Mouse (Mus musculus): ENCODE measurements around the gene Sirpa. TPM values are rescaled to one million over a fixed set of nuclear protein-coding genes. Genes with fewer than 3 reads are reported as not detected.

Sirpa gene
- total RNA-seq, 1 experiment: 6.5 TPM

DNA sequence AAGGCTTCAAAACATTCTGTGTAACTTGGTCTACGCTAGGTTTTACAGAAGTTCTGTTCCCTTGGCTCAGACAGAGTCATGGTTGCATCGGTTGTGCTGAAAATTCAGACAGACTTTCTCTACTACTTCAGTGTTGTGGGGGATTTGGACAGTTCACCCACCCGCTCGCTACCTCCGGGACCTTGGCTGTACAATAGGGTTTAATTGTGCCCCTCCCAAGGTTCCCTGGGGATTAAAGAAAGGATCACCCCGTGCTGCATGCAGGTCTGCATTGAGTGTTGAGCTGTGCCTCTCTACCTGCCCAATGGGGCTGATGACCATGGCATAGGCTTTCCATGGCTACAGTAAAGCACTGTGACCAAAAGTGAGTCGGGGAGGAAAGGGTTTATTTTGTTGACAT lies 39.7 kb downstream of the Sirpa start:
- H3K27ac ChIP-seq (ENCODE audit: insufficient read depth, low read depth, low read length, poor library complexity, severe bottlenecking): no peak overlapping the region
- no peaks in the 10 kb centered on the region for H3K9me3 ChIP-seq (ENCODE audit: control insufficient read depth, insufficient read depth, low read depth, low read length)
- H3K4me1 ChIP-seq (ENCODE audit: control insufficient read depth in 2 of 2, insufficient read depth in 2 of 2, low read length in 2 of 2, poor library complexity in 1 of 2): no peaks in the 10 kb centered on the region
- H3K4me3 ChIP-seq (ENCODE audit: insufficient read depth in 1 of 2, low read depth in 1 of 2, low read length in 2 of 2, poor library complexity in 1 of 2, severe bottlenecking in 1 of 2): no peak overlapping the region
- TF ChIP-seq ZC3H11A (IDR thresholded peaks at IDR 0.05; ENCODE audit: borderline replicate concordance, low read depth, low read length) (no peak), CHD2 (IDR thresholded peaks at IDR 0.05; ENCODE audit: low read depth, low read length) (no peak), HCFC1 (IDR thresholded peaks at IDR 0.05; ENCODE audit: borderline replicate concordance, insufficient read depth, low read length) (no peak), MAFK (IDR thresholded peaks at IDR 0.05; ENCODE audit: insufficient read depth, low read depth, low read length) (no peak), ZNF384 (IDR thresholded peaks at IDR 0.05; ENCODE audit: low read depth, low read length) (no peak)
- H3K9ac ChIP-seq (ENCODE audit: insufficient read depth, low read depth, low read length, poor library complexity, severe bottlenecking): no peak overlapping the region
- in situ Hi-C loops (cut with MboI; ENCODE audit: low sequenced_read_pairs in 2 of 2, unreplicated experiment in 2 of 2): no loop called here
- peaks cover 2% of the 10 kb centered on the region; the same call in 1 of the 2 replicates for H3K36me3 ChIP-seq (ENCODE audit: control insufficient read depth, insufficient read depth, low read length, poor library complexity, severe bottlenecking)
- no peak for DNase-seq (ENCODE audit: low read depth, low spot score)

- H3K36me3 ChIP-seq (ENCODE audit: control insufficient read depth, insufficient read depth, low read length, poor library complexity, severe bottlenecking): peaks cover 2% of the 10 kb centered on the region; the same call in 1 of the 2 replicates
- H3K27ac ChIP-seq (ENCODE audit: insufficient read depth, low read depth, low read length, poor library complexity, severe bottlenecking): no peak overlapping the region
- H3K9ac ChIP-seq (ENCODE audit: insufficient read depth, low read depth, low read length, poor library complexity, severe bottlenecking): no peak overlapping the region
- in situ Hi-C loops (cut with MboI; ENCODE audit: low sequenced_read_pairs in 2 of 2, unreplicated experiment in 2 of 2): no loop called here
- TF ChIP-seq MAFK (IDR thresholded peaks at IDR 0.05; ENCODE audit: insufficient read depth, low read depth, low read length): no peak
- TF ChIP-seq CHD2 (IDR thresholded peaks at IDR 0.05; ENCODE audit: low read depth, low read length): no peak
- TF ChIP-seq ZC3H11A (IDR thresholded peaks at IDR 0.05; ENCODE audit: borderline replicate concordance, low read depth, low read length): no peak
- no peaks in the 10 kb centered on the region for H3K4me1 ChIP-seq (ENCODE audit: control insufficient read depth in 2 of 2, insufficient read depth in 2 of 2, low read length in 2 of 2, poor library complexity in 1 of 2)
- DNase-seq (ENCODE audit: low read depth, low spot score): no peak
- no peaks in the 10 kb centered on the region for H3K9me3 ChIP-seq (ENCODE audit: control insufficient read depth, insufficient read depth, low read depth, low read length)
- H3K4me3 ChIP-seq (ENCODE audit: insufficient read depth in 1 of 2, low read depth in 1 of 2, low read length in 2 of 2, poor library complexity in 1 of 2, severe bottlenecking in 1 of 2): no peak overlapping the region
Observed at GRCm38 (mm10) chr2:129633077-129633732, 40.6 kb downstream of the Sirpa start.

DNA sequence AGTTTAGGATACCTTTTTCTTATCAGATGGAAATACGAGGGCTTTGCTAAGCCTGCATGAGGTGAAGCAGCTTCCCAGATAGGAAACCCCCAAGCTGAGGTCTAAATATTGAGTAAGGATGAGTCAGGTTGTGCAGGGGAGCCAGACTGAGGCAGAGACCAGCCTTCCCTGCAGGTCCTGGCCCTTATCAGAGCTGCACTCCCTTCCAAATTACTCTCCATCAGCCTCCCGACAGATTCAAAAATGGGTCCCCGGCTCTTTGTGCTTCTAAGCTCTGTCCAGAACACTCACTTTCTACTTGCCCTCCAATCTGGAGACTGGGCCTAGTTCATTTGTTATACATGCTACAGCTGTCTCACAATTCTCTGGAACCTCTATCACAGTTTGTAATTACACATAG lies 41.3 kb downstream of the Sirpa start:
- in situ Hi-C loops (cut with MboI; ENCODE audit: low sequenced_read_pairs in 2 of 2, unreplicated experiment in 2 of 2): no loop called here
- H3K4me3 ChIP-seq (ENCODE audit: insufficient read depth in 1 of 2, low read depth in 1 of 2, low read length in 2 of 2, poor library complexity in 1 of 2, severe bottlenecking in 1 of 2): no peak overlapping the region
- no peaks in the 10 kb centered on the region for H3K9me3 ChIP-seq (ENCODE audit: control insufficient read depth, insufficient read depth, low read depth, low read length)
- no peak for TF ChIP-seq CHD2 (IDR thresholded peaks at IDR 0.05; ENCODE audit: low read depth, low read length)
- no peak for TF ChIP-seq ZC3H11A (IDR thresholded peaks at IDR 0.05; ENCODE audit: borderline replicate concordance, low read depth, low read length)
- no peak for TF ChIP-seq MAFK (IDR thresholded peaks at IDR 0.05; ENCODE audit: insufficient read depth, low read depth, low read length)
- TF ChIP-seq ZNF384 (IDR thresholded peaks at IDR 0.05; ENCODE audit: low read depth, low read length): no peak
- TF ChIP-seq HCFC1 (IDR thresholded peaks at IDR 0.05; ENCODE audit: borderline replicate concordance, insufficient read depth, low read length): no peak
- H3K4me1 ChIP-seq (ENCODE audit: control insufficient read depth in 2 of 2, insufficient read depth in 2 of 2, low read length in 2 of 2, poor library complexity in 1 of 2): no peaks in the 10 kb centered on the region
- peaks cover 2% of the 10 kb centered on the region; the same call in 1 of the 2 replicates for H3K36me3 ChIP-seq (ENCODE audit: control insufficient read depth, insufficient read depth, low read length, poor library complexity, severe bottlenecking)
- H3K9ac ChIP-seq (ENCODE audit: insufficient read depth, low read depth, low read length, poor library complexity, severe bottlenecking): no peak overlapping the region
- H3K27ac ChIP-seq (ENCODE audit: insufficient read depth, low read depth, low read length, poor library complexity, severe bottlenecking): no peak overlapping the region
- no peak for DNase-seq (ENCODE audit: low read depth, low spot score)

DNA sequence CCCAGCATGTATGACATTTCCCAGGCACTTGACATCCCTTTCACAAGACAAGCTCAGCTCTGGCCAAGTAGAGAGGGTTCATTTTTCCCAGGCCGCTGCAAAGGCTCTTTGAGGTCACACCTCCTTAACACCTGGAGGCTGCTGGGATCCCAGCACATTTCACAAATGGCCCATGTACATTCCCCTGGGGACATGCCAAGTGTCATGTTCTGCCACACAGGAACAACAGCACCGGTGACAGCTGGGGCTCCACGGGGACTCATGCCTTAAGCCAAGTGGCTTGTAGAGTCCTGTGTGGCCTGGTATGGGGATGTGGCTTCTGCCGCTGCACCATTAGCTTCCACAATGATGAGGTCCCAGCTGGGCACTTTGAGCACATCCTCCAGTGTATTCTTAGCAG lies 60.0 kb downstream of the Sirpa start:
- in situ Hi-C loops (cut with MboI; ENCODE audit: low sequenced_read_pairs in 2 of 2, unreplicated experiment in 2 of 2): no loop called here
- H3K9me3 ChIP-seq (ENCODE audit: control insufficient read depth, insufficient read depth, low read depth, low read length): no peaks in the 10 kb centered on the region
- no peak overlapping the region for H3K27ac ChIP-seq (ENCODE audit: insufficient read depth, low read depth, low read length, poor library complexity, severe bottlenecking)
- DNase-seq (ENCODE audit: low read depth, low spot score): no peak
- H3K9ac ChIP-seq (ENCODE audit: insufficient read depth, low read depth, low read length, poor library complexity, severe bottlenecking): no peak overlapping the region
- no peak overlapping the region for H3K4me3 ChIP-seq (ENCODE audit: insufficient read depth in 1 of 2, low read depth in 1 of 2, low read length in 2 of 2, poor library complexity in 1 of 2, severe bottlenecking in 1 of 2)
- H3K36me3 ChIP-seq (ENCODE audit: control insufficient read depth, insufficient read depth, low read length, poor library complexity, severe bottlenecking): no peaks in the 10 kb centered on the region
- H3K4me1 ChIP-seq (ENCODE audit: control insufficient read depth in 2 of 2, insufficient read depth in 2 of 2, low read length in 2 of 2, poor library complexity in 1 of 2): no peaks in the 10 kb centered on the region
- TF ChIP-seq HCFC1 (IDR thresholded peaks at IDR 0.05; ENCODE audit: borderline replicate concordance, insufficient read depth, low read length): no peak
- TF ChIP-seq CHD2 (IDR thresholded peaks at IDR 0.05; ENCODE audit: low read depth, low read length): no peak
- TF ChIP-seq MAFK (IDR thresholded peaks at IDR 0.05; ENCODE audit: insufficient read depth, low read depth, low read length): no peak
- no peak for TF ChIP-seq ZNF384 (IDR thresholded peaks at IDR 0.05; ENCODE audit: low read depth, low read length)
- no peak for TF ChIP-seq ZC3H11A (IDR thresholded peaks at IDR 0.05; ENCODE audit: borderline replicate concordance, low read depth, low read length)

GRCm38 (mm10) chr2:129653632-129654031 lies 61.0 kb downstream of the Sirpa start:
- Histone ChIP-seq H3K36me3 (ENCODE audit: control insufficient read depth, insufficient read depth, low read length, poor library complexity, severe bottlenecking) (no peaks in the 10 kb centered on the region), H3K4me1 (ENCODE audit: control insufficient read depth in 2 of 2, insufficient read depth in 2 of 2, low read length in 2 of 2, poor library complexity in 1 of 2) (no peaks in the 10 kb centered on the region), H3K4me3 (ENCODE audit: insufficient read depth in 1 of 2, low read depth in 1 of 2, low read length in 2 of 2, poor library complexity in 1 of 2, severe bottlenecking in 1 of 2) (no peak overlapping the region), H3K27ac (ENCODE audit: insufficient read depth, low read depth, low read length, poor library complexity, severe bottlenecking) (no peak overlapping the region), H3K9ac (ENCODE audit: insufficient read depth, low read depth, low read length, poor library complexity, severe bottlenecking) (no peak overlapping the region), H3K9me3 (ENCODE audit: control insufficient read depth, insufficient read depth, low read depth, low read length) (no peaks in the 10 kb centered on the region)
- in situ Hi-C loops (cut with MboI; ENCODE audit: low sequenced_read_pairs in 2 of 2, unreplicated experiment in 2 of 2): no loop called here
- DNase-seq (ENCODE audit: low read depth, low spot score): no peak
- TF ChIP-seq ZC3H11A (IDR thresholded peaks at IDR 0.05; ENCODE audit: borderline replicate concordance, low read depth, low read length) (no peak), CHD2 (IDR thresholded peaks at IDR 0.05; ENCODE audit: low read depth, low read length) (no peak), MAFK (IDR thresholded peaks at IDR 0.05; ENCODE audit: insufficient read depth, low read depth, low read length) (no peak), HCFC1 (IDR thresholded peaks at IDR 0.05; ENCODE audit: borderline replicate concordance, insufficient read depth, low read length) (no peak), ZNF384 (IDR thresholded peaks at IDR 0.05; ENCODE audit: low read depth, low read length) (no peak)

Data from ES-E14 (cell line).